Mouse (Mus musculus): ENCODE measurements around the gene Nt5c.
"Not testable (repeated sequence)": the region's sequence is repeated elsewhere in the genome, so short reads cannot be mapped to it uniquely, and the experiment has no call there.

The Nt5c gene

DNA sequence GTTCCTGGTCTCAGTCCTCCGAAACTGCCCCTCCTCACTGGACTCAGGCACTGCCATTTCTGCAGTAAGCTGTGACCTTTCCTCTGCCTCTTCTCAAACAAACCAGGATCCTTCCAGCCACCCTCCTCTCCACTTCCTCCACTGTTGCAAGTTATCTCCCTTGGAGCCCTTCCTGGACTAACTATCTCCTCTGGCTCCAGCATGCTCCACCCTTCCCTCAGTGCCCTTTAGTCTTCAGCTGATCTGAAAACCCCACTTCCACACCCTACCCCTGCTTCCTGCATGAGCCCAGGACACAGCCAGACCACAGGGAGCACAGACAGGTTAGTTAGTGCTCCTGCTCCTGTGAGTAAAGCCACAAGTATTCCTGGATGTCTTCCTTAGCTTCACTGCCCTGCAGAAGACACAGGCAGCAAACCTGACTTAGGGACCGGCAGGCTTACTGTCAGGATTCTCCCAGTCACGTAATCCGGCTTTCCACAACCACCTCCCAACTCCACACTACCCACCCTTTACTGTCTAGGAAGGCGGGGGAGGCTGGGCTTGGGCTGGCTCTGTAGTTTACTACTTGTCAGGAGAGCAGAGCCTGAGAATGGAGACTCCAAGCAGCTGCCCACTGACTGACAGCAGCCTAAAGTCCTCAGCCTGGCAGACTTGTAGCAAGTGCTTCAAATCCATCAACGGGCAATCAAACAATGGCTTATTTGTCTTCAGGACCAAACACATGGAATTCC is 18.3 kb upstream of the Nt5c start:
- no peak for DNase-seq

DNA sequence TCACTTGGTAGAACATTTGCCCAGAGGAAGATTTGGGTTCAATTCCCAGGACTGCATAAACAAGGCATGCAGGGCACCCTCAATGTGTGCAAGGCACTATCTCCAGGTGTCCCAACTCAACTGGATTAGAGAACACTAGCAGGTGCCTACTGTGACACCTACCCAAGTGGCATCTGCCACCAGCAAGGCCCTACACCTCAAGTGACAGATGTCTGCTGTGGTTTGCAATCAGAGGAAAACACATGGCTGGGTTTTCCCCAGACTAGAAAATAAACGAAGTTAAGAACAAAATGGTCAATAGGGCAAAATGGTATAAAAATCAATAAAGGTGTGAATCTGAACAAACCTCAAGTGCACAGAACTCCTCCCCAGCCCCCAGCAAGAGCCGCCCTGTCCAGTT is 16.4 kb upstream of the Nt5c start:
- no peak for DNase-seq

DNA sequence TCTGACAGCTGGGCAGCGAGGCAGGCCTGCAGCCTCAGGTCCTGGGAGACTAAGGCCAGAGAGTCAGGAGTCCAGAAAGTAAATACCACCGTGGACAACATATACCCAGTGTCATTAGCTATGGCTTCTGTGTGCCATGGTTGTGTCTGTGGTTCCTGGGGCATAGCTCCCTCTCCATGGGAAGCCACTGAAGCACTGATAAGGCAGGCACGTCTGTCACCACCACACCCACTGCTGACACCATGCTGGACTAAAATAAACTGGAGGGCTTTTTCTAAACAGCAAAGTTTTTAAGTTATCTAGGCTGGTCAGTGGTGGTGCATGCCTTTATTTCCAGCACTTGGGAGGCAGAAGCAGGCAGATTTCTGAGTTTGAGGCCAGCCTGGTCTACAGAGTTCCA is 14.9 kb upstream of the Nt5c start:
- DNase-seq, result no peak

- DNase-seq, result no peak
Observed at GRCm38 (mm10) chr11:115502636-115503035, 11.0 kb upstream of the Nt5c start.

DNA sequence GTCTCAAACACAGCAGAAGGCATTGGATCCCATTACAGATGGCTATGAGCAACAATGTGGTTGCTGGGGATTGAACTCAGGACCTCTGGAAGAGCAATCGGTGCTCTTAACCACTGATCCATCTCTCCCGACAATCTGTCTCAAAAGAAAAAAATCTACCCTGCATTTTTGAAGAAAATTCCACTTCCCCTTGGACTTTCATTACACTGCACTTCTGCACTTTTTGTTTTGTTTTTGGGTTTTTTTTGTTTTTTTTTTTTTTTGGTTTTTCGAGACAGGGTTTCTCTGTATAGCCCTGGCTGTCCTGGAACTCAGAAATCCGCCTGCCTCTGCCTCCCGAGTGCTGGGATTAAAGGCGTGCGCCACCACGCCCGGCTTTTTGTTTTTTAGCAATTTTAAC is 4.9 kb upstream of the Nt5c start:
- DNase-seq, result not testable (repeated sequence)

- DNase-seq, result no peak
Observed at GRCm38 (mm10) chr11:115492387-115492786, 725 bp upstream of the Nt5c start.

DNA sequence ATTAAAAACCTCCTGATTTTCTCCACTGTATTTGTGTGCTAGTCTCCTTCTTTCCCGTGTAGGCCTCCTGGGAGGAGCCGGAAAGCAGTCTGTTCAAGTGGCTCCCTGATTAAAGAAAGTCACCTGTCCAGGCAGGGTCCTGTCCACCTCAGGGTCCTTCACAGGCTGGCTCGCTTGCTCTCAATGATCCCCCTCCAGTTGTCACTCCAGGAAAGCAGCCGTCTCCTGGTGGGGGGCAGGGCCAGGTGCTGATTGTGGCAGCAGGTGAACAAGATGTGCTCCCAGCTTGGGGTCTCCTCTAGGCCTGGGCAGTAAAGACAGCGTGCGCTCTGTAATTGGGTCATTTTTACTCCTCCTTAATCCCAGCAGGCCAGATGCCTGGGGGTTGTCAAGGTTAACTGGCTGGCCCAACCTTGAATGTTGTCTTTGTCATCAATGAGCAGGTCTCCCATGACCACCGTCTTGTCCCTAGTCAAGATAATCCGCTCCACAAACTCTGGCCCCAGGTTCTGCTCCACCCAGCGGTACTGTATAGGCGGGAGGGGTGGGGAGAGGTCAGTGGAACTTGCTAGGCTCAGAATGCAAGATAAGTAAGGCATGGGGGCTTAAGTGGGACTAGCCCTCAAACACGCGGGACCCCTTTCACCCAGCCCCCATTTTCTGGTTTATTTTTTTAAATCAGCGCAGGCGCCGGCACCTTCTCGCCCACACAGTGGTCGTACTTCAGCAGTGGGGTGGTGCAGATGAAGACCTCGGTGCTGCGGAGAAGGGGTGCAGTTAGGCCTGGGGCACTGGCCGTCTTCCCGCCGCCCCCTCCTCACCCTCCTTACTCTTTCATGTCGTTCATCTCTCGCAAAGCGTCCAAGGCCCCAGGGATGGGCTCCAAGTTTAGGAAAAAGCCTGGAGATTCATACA is 964 bp downstream of the Nt5c start:
- no peak for DNase-seq

GRCm38 (mm10) chr11:115488551-115489104 is 3.0 kb downstream of the Nt5c start:
- no peak for DNase-seq

GRCm38 (mm10) chr11:115485155-115485554 is 6.5 kb downstream of the Nt5c start:
- DNase-seq, result no peak

- peak; percentile 84 for DNase-seq
Observed at GRCm38 (mm10) chr11:115483726-115484125, 7.9 kb downstream of the Nt5c start.

DNA sequence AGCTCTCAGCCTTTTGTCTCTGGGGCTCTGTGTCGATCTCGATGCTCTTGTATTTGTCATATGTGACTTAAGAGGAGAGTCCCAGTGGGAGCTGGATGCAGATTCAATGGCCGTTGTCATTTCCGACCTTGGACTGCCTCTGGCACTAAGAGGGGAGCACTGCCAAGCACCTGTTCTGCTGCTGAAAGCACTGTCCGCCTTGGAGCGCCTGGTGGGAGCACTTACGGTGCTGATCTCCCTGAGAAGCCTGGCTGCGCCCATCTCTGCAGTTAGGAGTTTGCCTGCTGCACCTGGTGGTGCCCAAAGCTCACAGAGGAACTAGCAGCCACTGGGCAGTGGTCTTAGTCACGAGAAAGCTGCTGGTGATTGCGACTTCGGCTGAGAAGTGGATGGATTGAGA is 8.4 kb downstream of the Nt5c start:
- no peak for DNase-seq

DNA sequence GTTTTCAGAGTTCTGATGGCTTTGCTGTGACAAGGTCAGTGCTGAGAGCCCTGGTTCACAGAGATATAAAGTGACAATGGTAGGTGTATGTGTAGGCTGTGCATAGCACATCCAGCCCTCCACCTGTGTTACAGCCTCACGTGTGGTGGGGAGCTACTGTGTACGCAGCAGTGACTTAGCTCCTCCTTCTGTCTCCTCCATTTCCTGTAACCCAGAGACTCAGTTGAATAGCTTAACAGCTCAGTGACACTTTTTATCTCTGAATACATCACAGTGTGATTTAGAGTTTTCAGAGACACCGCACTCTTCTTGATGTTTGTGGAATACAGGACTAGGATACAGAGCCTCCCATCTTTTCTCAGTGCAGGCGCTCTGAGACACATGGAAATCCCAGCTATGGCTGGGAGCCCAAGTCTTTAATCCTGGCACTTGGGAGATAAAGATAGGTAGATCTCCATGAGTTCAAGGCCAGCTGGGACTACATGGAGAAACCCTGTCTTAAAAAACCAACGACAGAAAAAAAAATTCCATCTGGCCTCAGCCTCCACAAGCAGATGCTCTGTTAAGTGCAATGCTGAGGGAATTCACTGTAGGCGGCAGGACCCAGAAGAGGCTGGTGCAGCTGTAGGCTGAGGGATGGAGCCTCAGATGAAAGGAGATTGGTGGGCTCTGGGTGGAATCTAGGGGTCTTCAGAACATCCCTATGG is 10.0 kb downstream of the Nt5c start:
- DNase-seq, result no peak

- no peak for DNase-seq
Observed at GRCm38 (mm10) chr11:115478296-115478938, 13.2 kb downstream of the Nt5c start.

GRCm38 (mm10) chr11:115477388-115477787 is 14.3 kb downstream of the Nt5c start:
- DNase-seq, result not testable (repeated sequence)

DNA sequence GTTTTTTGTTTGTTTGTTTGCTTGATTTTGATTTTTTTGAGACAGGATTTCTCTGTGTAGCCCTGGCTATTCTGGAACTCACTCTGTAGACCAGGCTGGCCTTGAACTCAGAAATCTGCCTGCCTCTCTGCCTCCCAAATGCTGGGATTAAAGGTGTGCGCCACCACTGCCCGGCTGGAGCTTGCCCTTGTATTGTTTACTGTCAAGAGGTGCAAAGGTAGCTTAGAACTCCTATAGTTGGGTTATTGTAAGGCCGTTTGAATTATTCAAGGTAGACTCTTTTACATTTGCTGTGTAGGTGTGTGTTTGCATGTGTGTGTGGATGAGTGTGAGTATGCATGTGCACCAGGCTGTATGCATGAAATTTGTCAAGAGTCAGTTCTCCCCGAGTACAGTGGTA is 15.0 kb downstream of the Nt5c start:
- DNase-seq, result not testable (repeated sequence)

DNA sequence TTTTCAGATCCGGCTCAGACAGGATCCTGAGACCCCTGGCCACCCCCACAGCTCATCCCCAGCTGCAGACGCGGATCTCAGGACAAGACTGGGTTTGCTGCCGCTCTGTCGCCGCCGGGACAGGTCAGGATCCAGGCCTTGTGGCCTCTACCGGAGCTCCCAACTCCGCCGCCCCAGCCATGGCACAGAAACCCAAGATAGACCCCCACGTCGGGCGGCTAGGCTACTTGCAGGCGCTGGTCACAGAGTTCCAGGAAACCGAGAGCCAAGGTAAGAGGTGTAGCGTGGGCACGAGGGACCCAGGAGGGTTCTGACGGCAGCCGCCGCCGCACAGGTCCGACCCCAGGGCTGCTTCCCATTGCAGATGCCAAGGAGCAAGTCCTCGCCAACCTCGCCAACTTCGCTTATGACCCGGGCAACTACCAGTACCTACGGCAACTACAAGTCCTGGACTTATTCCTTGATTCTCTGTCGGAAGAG is 15.9 kb downstream of the Nt5c start:
- DNase-seq, result no peak

DNA sequence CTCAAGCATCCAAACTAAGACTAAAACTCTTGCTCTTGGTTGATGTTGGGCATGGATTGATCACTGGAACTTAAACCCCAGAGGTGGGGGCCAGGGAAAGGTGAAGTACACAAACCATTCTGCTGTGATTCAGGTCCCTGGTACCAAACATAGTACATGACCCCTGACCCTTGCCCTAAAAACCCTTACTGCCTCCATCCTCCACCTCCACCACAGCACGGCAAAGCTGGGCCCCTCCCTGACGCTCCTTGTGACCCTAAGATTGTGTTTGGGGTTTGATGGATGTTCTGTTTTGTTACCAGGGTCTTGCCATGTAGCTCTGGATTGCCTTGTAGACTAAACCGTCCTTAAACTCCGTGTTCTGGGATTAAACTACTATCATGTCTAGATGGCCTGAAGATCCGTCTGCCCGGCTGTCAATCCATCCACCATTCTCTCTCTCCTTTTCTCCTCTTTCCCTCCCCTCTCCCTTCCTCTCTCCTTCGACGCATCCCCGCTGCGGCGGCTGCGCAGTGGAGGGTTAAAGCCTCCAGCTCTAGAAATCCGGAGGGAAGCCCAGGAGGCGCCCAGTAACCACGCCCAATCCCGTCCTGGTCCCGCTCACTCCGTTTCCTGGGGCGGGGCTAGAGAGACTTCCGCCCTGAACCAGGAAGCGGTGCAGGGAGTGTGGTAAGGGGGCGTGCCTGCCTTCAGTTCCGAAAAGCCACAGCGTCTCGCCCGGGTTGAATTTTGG is 16.5 kb downstream of the Nt5c start, which contains the start of gene Armc7:
TSS of gene Armc7 (plus strand) at position 643 of the 733 bp plus-strand sequence.
- DNase-seq, result peak; percentile 97

DNA sequence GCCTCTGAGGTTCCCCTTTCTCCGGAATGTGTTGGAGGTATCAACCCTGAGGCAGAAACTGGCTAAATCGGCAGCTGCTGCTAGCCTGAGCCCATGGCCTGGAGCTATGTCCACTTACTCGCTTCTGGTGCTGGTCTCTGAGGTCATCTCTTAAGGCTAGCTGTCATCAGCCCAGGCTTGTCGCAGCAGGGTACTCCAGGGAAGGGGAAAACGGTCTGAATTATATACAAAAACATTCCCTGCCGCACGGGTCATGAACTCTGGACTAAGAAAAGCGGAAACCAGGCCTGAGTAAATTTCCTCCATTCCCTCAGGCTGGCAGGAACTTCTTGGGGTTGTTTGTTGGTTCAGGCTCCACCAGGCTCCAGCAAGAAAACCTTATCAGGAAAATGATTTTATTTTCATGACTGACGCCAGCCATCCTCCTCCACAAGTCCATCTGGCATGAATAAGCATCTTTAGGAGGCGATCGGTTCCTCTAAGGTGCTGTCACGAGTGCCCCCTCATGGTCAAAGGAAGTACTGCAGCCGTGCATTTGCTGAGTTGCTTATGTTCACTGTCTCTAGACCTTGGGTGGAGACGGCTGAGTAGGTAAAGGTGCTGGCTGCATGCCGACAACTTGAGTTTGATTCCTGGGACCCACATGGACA is 17.9 kb downstream of the Nt5c start:
- peak; percentile 96 for DNase-seq

GRCm38 (mm10) chr11:115472183-115472582 is 19.5 kb downstream of the Nt5c start:
- DNase-seq, result no peak

DNA sequence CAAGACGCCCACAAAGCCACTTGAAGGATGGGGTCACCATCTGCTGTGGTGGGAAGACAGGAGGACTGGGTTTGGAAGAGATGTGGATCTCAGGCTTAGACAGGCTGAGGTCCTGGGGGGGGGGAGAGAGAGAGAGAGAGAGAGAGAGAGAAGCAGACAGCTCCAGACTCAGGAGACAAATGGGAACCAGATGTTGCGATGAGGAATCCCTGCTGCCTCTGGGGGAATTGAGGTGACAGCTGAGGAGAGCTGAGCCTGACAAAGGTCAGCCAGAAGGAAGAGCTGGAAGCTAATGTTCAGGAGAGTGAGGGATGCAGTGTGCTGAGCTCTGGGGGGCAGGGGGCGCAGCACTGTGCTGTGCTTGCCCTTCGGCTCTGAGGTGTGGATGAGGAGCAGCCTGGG is 24.4 kb downstream of the Nt5c start:
- no peak for DNase-seq

GRCm38 (mm10) chr11:115464851-115465250 is 26.8 kb downstream of the Nt5c start:
- DNase-seq, result no peak

Data from kidney, postnatal 10 days (tissue).